Mouse (Mus musculus): ENCODE measurements around the gene Cog6.
A peak's percentile ranks its signal among the peaks of the same experiment; 100 is the strongest.

Gene Cog6

GRCm38 (mm10) chr3:53016436-53017340 lies at the start of gene Cog6:
Cog6 (minus strand) TSS chr3:53017237.
- peak; percentile 80 for DNase-seq (ENCODE audit: low read depth, low spot score)

- DNase-seq (ENCODE audit: low read depth, low spot score), result no peak
Observed at GRCm38 (mm10) chr3:53066095-53066372, 49.0 kb upstream of the Cog6 start.

- no peak for DNase-seq (ENCODE audit: low read depth, low spot score)
Observed at GRCm38 (mm10) chr3:53065267-53066094, 48.4 kb upstream of the Cog6 start.

- no peak for DNase-seq (ENCODE audit: low read depth, low spot score)
Observed at GRCm38 (mm10) chr3:53063423-53064147, 46.5 kb upstream of the Cog6 start.

GRCm38 (mm10) chr3:53059959-53060358 lies 42.9 kb upstream of the Cog6 start:
- DNase-seq (ENCODE audit: low read depth, low spot score), result no peak

GRCm38 (mm10) chr3:53056430-53056829 lies 39.4 kb upstream of the Cog6 start:
- DNase-seq (ENCODE audit: low read depth, low spot score), result no peak

- DNase-seq (ENCODE audit: low read depth, low spot score), result no peak
Observed at GRCm38 (mm10) chr3:53052385-53052784, 35.3 kb upstream of the Cog6 start.

- no peak for DNase-seq (ENCODE audit: low read depth, low spot score)
Observed at GRCm38 (mm10) chr3:53046371-53046770, 29.3 kb upstream of the Cog6 start.

GRCm38 (mm10) chr3:53045697-53046096 lies 28.7 kb upstream of the Cog6 start:
- no peak for DNase-seq (ENCODE audit: low read depth, low spot score)

GRCm38 (mm10) chr3:53044682-53045299 lies 27.8 kb upstream of the Cog6 start:
- no peak for DNase-seq (ENCODE audit: low read depth, low spot score)

- DNase-seq (ENCODE audit: low read depth, low spot score), result no peak
Observed at GRCm38 (mm10) chr3:53044238-53044637, 27.2 kb upstream of the Cog6 start.

- DNase-seq (ENCODE audit: low read depth, low spot score), result no peak
Observed at GRCm38 (mm10) chr3:53043206-53043780, 26.3 kb upstream of the Cog6 start.

GRCm38 (mm10) chr3:53042240-53042567 lies 25.2 kb upstream of the Cog6 start:
- no peak for DNase-seq (ENCODE audit: low read depth, low spot score)

- no peak for DNase-seq (ENCODE audit: low read depth, low spot score)
Observed at GRCm38 (mm10) chr3:53041411-53042239, 24.6 kb upstream of the Cog6 start, which contains the start of gene Lhfp. Lhfp (plus strand) TSS chr3:53041528.

- no peak for DNase-seq (ENCODE audit: low read depth, low spot score)
Observed at GRCm38 (mm10) chr3:53040593-53041410, 23.8 kb upstream of the Cog6 start.

- DNase-seq (ENCODE audit: low read depth, low spot score), result no peak
Observed at GRCm38 (mm10) chr3:53039746-53040145, 22.7 kb upstream of the Cog6 start.

GRCm38 (mm10) chr3:53038913-53039312 lies 21.9 kb upstream of the Cog6 start:
- DNase-seq (ENCODE audit: low read depth, low spot score), result no peak

- DNase-seq (ENCODE audit: low read depth, low spot score), result no peak
Observed at GRCm38 (mm10) chr3:53036941-53037340, 19.9 kb upstream of the Cog6 start.

- DNase-seq (ENCODE audit: low read depth, low spot score), result no peak
Observed at GRCm38 (mm10) chr3:53036076-53036475, 19.0 kb upstream of the Cog6 start.

- DNase-seq (ENCODE audit: low read depth, low spot score), result no peak
Observed at GRCm38 (mm10) chr3:53033448-53033847, 16.4 kb upstream of the Cog6 start.

Measured in retina, adult 2 months (tissue).